Mouse (Mus musculus) neural tube, embryonic 15.5 days (tissue): ENCODE measurements around the gene Fsd1. TPM values are rescaled to one million over a fixed set of nuclear protein-coding genes. Genes with fewer than 3 reads are reported as not detected.

Experiments used
- ATAC-seq: fragments of 200-750 bp; cut with Nextera tagmentation; 2 replicates; pipeline ENCODE4 v1.8.0; 2017; ENCODE audit warnings: mild to moderate bottlenecking, moderate TSS enrichment, moderate library complexity; ENCODE audit not compliant: low FRiP score
- H3K27ac ChIP-seq: fragments of 300-500 bp; sonication (generic); replicated peaks from 2 replicates; pipeline ENCODE4 v1.5.1; 2015; ENCODE audit warnings: mild to moderate bottlenecking, inconsistent platforms
- H3K27me3 ChIP-seq: fragments of 300-500 bp; sonication (generic); replicated peaks from 2 replicates; pipeline ENCODE4 v1.6.1; 2015; ENCODE audit warnings: inconsistent platforms
- H3K36me3 ChIP-seq: fragments of 300-500 bp; sonication (generic); 2 replicates; pipeline ENCODE4 v1.6.1; 2015; ENCODE audit warnings: inconsistent platforms
- H3K4me1 ChIP-seq: fragments of 300-500 bp; sonication (generic); 2 replicates; pipeline ENCODE4 v1.6.1; 2015; ENCODE audit warnings: inconsistent platforms
- H3K4me2 ChIP-seq: fragments of 300-500 bp; sonication (generic); 2 replicates; pipeline ENCODE4 v1.6.1; 2015; ENCODE audit warnings: inconsistent platforms, mild to moderate bottlenecking, moderate library complexity
- H3K4me3 ChIP-seq: fragments of 300-500 bp; sonication (generic); replicated peaks from 2 replicates; pipeline ENCODE4 v1.5.1; 2015; ENCODE audit warnings: mild to moderate bottlenecking, inconsistent platforms
- H3K9ac ChIP-seq: fragments of 300-500 bp; sonication (generic); replicated peaks from 2 replicates; pipeline ENCODE4 v1.6.1; 2015; ENCODE audit warnings: mild to moderate bottlenecking, inconsistent platforms
- H3K9me3 ChIP-seq: fragments of 300-500 bp; sonication (generic); replicated peaks from 2 replicates; pipeline ENCODE4 v1.6.1; 2016; ENCODE audit warnings: inconsistent platforms
- WGBS: fragments of 180-500 bp; shearing (Covaris S2); methylation state at CpG from one replicate; pipeline ENCODE4 v1.1.7; 2015; ENCODE audit warnings: mixed read lengths; 5-methylcytosine and 5-hydroxymethylcytosine counted together
- polyA plus RNA-seq: library from polyadenylated mRNA; unstranded; fragments of >200 nt; fragmentation: Nextera tagmentation; extraction: Ambion mirVana; gene quantifications from 2 replicates; pipeline ENCODE4 v1.2.1, GENCODE M21; 2015

Fsd1 gene
- polyA plus RNA-seq, 1 experiment from 2014 or later: 228 TPM

GRCm38 (mm10) chr17:56003000-56003399 lies 16.7 kb downstream of the Fsd1 start:
- H3K36me3 ChIP-seq: no peaks in the 10 kb centered on the region
- H3K27me3 ChIP-seq: peaks cover 21% of the 10 kb centered on the region
- no peak overlapping the region for H3K9ac ChIP-seq
- H3K9me3 ChIP-seq: no peaks in the 10 kb centered on the region
- no peak overlapping the region for H3K4me3 ChIP-seq
- no peak overlapping the region for H3K27ac ChIP-seq
- peaks cover 7% of the 10 kb centered on the region for H3K4me1 ChIP-seq
- no peak overlapping the region for H3K4me2 ChIP-seq
- ATAC-seq: no peak
- WGBS: 92% methylated on average over 3 of the region's 3 CpGs

- H3K9ac ChIP-seq: no peak within 1 kb of the TSS
- H3K4me3 ChIP-seq: no peak within 1 kb of the TSS
- no peaks in the 10 kb centered on the region for H3K36me3 ChIP-seq
- peak within 1 kb of the TSS; percentile 2; the same call in 1 of the 2 replicates for H3K4me2 ChIP-seq
- ATAC-seq: no peak
- no peaks in the 10 kb centered on the region for H3K9me3 ChIP-seq
- WGBS: 57% methylated on average over 13 of the region's 13 CpGs
- no peak within 1 kb of the TSS for H3K27ac ChIP-seq
- peaks cover 20% of the 10 kb centered on the region for H3K4me1 ChIP-seq
- peaks cover 9% of the 10 kb centered on the region; the same call in 1 of the 2 replicates for H3K27me3 ChIP-seq
Measured at GRCm38 (mm10) chr17:56005415-56006061, 19.2 kb downstream of the Fsd1 start, which contains the start of the genes Stap2 and Mpnd. Gene Stap2, minus strand, starts transcription at chr17:56005584. Gene Mpnd, plus strand, starts transcription at chr17:56005711.

- 54% methylated on average over 10 of the region's 10 CpGs for WGBS
Measured at GRCm38 (mm10) chr17:56006956-56007355, 20.6 kb downstream of the Fsd1 start.

DNA sequence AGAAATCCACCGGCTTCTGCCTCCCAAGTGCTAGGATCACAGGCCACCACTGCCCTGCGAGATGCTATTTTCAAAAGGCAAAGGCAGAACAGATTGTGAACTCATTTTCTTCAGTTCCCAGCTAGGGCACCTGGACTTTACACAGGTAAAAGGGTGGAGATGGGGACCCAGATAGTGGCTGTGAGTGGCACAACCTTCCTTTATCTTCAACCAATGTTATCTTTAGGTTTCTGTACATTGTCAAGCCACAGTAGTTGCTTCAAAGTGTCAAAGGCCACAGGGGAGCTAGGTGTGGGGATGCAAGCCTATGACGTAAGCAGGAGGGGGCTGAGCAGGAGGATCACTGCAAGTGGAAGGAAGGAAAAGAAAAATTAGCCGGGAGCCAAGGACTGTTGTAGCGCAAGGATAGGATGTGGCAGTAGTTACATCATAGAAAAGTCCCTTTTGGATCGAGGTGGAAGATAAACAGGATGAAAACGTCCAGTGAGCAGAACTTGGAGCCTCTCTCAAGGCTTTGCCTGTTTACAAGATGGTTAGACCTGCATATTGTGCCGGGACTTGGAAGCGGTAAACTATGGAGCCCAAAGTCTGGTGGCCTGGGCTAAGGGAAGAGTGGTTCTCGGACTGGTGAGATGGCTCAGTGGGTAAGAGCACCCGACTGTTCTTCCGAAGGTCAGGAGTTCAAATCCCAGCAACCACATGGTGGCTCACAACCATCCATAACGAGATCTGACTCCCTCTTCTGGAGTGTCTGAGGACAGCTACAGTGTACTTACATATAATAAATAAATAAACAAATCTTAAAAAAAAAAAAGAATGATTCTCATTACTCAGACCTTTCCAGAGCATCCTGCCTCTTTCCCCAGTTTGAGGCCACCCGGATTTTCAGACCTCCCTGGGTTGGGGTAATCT lies 21.4 kb downstream of the Fsd1 start:
- Histone ChIP-seq H3K4me2 (peak overlapping the region; percentile 99), H3K36me3 (peaks cover 15% of the 10 kb centered on the region), H3K4me1 (peaks cover 40% of the 10 kb centered on the region), H3K9me3 (no peaks in the 10 kb centered on the region), H3K27me3 (0 out of 2 replicates have a peak, but pooled peaks cover 3% of the 10 kb centered on the region), H3K9ac (peak overlapping the region; percentile 97), H3K4me3 (peak overlapping the region; percentile 90), H3K27ac (peak overlapping the region; percentile 98)
- WGBS: 29% methylated on average over 14 of the region's 14 CpGs
- ATAC-seq: peak; percentile 9

More at GRCm38 (mm10) chr17:56006956-56007355, 20.6 kb downstream of the Fsd1 start:
- no peaks in the 10 kb centered on the region for H3K9me3 ChIP-seq
- peaks cover 8% of the 10 kb centered on the region for H3K36me3 ChIP-seq
- no peak overlapping the region for H3K4me3 ChIP-seq
- H3K9ac ChIP-seq: no peak overlapping the region
- 0 out of 2 replicates have a peak, but pooled peaks cover 3% of the 10 kb centered on the region for H3K27me3 ChIP-seq
- ATAC-seq: no peak
- H3K4me1 ChIP-seq: peaks cover 34% of the 10 kb centered on the region
- H3K4me2 ChIP-seq: no peak overlapping the region
- peak overlapping the region; percentile 98; the same call in 1 of the 2 replicates for H3K27ac ChIP-seq

- ATAC-seq: peak; percentile 94
- peaks cover 40% of the 10 kb centered on the region for H3K4me1 ChIP-seq
- WGBS: under 1% methylated on average over 21 of the region's 21 CpGs
Measured at GRCm38 (mm10) chr17:56008356-56009087, 22.2 kb downstream of the Fsd1 start.

DNA sequence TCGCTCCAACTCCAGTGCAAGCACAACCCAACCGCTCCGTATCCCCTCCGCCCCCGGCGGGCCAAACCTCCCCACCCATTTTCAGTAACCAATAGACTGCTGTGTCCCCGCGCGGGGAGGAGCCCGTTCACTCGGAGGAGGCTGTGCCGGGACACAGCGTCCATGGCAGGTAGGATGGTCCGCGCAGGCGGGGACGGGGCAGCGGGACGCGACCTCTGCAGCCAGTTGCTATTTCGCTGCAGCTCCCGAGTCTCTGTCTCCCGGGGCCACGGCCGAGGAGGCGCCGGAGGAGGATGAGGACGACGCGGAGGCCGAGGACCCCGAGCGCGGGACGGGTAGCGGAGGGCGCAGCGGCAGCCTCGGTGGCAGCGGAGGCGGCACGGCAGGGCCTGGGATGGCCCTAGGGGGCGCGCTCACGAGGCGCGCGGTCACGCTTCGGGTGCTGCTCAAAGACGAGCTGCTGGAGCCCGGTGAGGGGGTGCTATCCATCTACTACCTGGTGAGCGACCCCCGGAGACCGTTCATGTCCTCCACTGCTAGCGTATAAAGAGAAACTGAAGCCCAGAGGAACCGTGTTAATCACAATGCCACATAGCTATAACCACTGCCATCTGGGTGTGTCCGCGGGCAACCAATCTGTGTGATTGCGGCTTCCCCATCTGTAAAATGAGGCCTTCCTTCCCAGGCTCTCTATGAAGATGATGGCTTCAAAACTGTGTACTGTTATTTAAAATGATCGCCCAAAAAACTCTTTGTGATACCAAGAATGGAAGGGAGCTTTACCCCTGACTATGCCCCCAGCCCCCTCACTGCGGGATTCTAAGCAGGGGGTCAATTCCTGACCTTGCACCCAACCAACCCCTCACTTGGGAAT lies 23.0 kb downstream of the Fsd1 start:
- Histone ChIP-seq H3K4me3 (peak overlapping the region; percentile 90), H3K9me3 (no peaks in the 10 kb centered on the region), H3K4me2 (peak overlapping the region; percentile 99), H3K36me3 (peaks cover 26% of the 10 kb centered on the region), H3K27me3 (no peaks in the 10 kb centered on the region), H3K9ac (peak overlapping the region; percentile 97), H3K4me1 (peaks cover 40% of the 10 kb centered on the region), H3K27ac (peak overlapping the region; percentile 98)
- WGBS: 1% methylated on average over 55 of the region's 62 CpGs
- peak; percentile 92 for ATAC-seq

More at GRCm38 (mm10) chr17:56008356-56009087, 22.2 kb downstream of the Fsd1 start:
- peaks cover 21% of the 10 kb centered on the region for H3K36me3 ChIP-seq
- peak overlapping the region; percentile 99 for H3K4me2 ChIP-seq
- H3K4me3 ChIP-seq: peak overlapping the region; percentile 90
- H3K9me3 ChIP-seq: no peaks in the 10 kb centered on the region
- H3K27me3 ChIP-seq: no peaks in the 10 kb centered on the region
- peak overlapping the region; percentile 97 for H3K9ac ChIP-seq
- H3K27ac ChIP-seq: peak overlapping the region; percentile 98

- H3K4me2 ChIP-seq: peak overlapping the region; percentile 99
- H3K4me1 ChIP-seq: peaks cover 40% of the 10 kb centered on the region
- ATAC-seq: no peak
- H3K36me3 ChIP-seq: peaks cover 29% of the 10 kb centered on the region
- H3K9ac ChIP-seq: peak overlapping the region; percentile 97
- H3K27me3 ChIP-seq: no peaks in the 10 kb centered on the region
- H3K4me3 ChIP-seq: peak overlapping the region; percentile 90
- peak overlapping the region; percentile 98 for H3K27ac ChIP-seq
- H3K9me3 ChIP-seq: no peaks in the 10 kb centered on the region
- 34% methylated on average over 2 of the region's 2 CpGs for WGBS
Measured at GRCm38 (mm10) chr17:56009962-56010240, 23.6 kb downstream of the Fsd1 start.

GRCm38 (mm10) chr17:56010255-56010654 lies 23.9 kb downstream of the Fsd1 start:
- peaks cover 33% of the 10 kb centered on the region for H3K36me3 ChIP-seq
- no peaks in the 10 kb centered on the region for H3K9me3 ChIP-seq
- no peak for ATAC-seq
- peak overlapping the region; percentile 98 for H3K27ac ChIP-seq
- peak overlapping the region; percentile 90 for H3K4me3 ChIP-seq
- no peaks in the 10 kb centered on the region for H3K27me3 ChIP-seq
- H3K4me2 ChIP-seq: peak overlapping the region; percentile 99
- 72% methylated on average over 14 of the region's 14 CpGs for WGBS
- peak overlapping the region; percentile 97 for H3K9ac ChIP-seq
- peaks cover 40% of the 10 kb centered on the region for H3K4me1 ChIP-seq

- H3K4me1 ChIP-seq: peaks cover 40% of the 10 kb centered on the region
- H3K4me3 ChIP-seq: peak overlapping the region; percentile 90
- 12% methylated on average over 9 of the region's 9 CpGs for WGBS
- H3K4me2 ChIP-seq: peak overlapping the region; percentile 99
- H3K36me3 ChIP-seq: peaks cover 37% of the 10 kb centered on the region
- ATAC-seq: no peak
- no peaks in the 10 kb centered on the region for H3K9me3 ChIP-seq
- H3K27me3 ChIP-seq: no peaks in the 10 kb centered on the region
- no peak overlapping the region for H3K27ac ChIP-seq
- peak overlapping the region; percentile 97 for H3K9ac ChIP-seq
Measured at GRCm38 (mm10) chr17:56010681-56011080, 24.4 kb downstream of the Fsd1 start.

DNA sequence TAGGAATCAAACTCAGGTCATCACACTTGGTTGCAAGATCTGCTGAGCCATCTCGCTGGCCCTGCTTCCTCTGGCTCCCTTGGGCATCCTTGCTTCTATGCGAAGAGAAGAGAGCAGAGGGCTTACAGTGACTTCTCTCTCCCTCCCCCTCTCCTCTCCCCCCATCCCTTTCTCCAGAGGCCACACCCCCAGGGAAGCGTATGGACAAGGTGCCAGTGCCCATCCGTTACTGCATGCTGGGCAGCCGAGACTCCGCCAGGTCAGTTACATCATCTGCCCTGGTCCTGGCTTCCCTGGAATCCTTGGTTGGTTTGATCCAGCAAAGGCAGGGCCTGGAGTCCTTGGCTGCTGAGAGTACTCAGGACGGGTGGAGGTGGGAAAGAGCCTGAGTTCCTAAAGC lies 25.1 kb downstream of the Fsd1 start:
- Histone ChIP-seq H3K27ac (no peak overlapping the region), H3K9me3 (no peaks in the 10 kb centered on the region), H3K9ac (no peak overlapping the region), H3K36me3 (peaks cover 44% of the 10 kb centered on the region), H3K4me3 (no peak overlapping the region), H3K4me1 (peaks cover 40% of the 10 kb centered on the region), H3K27me3 (no peaks in the 10 kb centered on the region), H3K4me2 (peak overlapping the region; percentile 99; the same call in 1 of the 2 replicates)
- ATAC-seq: no peak
- WGBS: 86% methylated on average over 7 of the region's 7 CpGs
